Mouse (Mus musculus) megakaryocyte, embryonic 14.5 days (primary cell): Measurements from ENCODE around the gene Actg1.

ENCODE experiments used
- FLI1 ChIP-seq: IDR thresholded peaks from 2 replicates; pipeline ENCODE4 v1.6.1; 2012; ENCODE audit warnings: low read length, inconsistent platforms, mixed read lengths
- GATA1 ChIP-seq: IDR thresholded peaks from 3 replicates; pipeline ENCODE4 v1.6.1; 2012; ENCODE audit warnings: mixed read lengths, low read length, inconsistent platforms, borderline replicate concordance

DNA sequence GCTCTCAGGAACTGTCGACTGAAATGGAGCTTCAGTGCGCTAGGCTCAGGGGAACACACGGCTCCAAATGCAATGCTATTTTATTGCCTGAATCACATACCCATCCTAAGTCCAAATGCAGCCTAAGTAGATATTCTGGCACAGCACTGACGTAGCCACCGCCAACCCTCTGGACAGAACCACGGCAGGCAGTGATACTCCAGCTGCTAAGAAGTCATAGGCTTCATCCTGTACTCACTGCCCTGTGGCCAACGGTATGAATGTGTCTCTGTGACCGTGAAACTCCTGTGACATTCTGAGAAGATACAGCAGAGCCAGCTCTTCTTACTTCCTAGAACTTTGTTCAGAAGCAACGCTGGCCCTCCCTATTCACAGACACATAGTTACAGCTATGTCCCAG is 40.2 kb upstream of the Actg1 start:
- TF ChIP-seq GATA1 (no peak), FLI1 (no peak)
